Mouse (Mus musculus): ENCODE results near the gene Agmat.
"Not testable (repeated sequence)": the region's sequence is repeated elsewhere in the genome, so short reads cannot be mapped to it uniquely, and the experiment has no call there.

Gene Agmat

GRCm38 (mm10) chr4:141771823-141772222 lies 25.4 kb downstream of the Agmat start:
- DNase-seq (ENCODE audit: extremely low spot score, low read depth, low spot score) = no peak

DNA sequence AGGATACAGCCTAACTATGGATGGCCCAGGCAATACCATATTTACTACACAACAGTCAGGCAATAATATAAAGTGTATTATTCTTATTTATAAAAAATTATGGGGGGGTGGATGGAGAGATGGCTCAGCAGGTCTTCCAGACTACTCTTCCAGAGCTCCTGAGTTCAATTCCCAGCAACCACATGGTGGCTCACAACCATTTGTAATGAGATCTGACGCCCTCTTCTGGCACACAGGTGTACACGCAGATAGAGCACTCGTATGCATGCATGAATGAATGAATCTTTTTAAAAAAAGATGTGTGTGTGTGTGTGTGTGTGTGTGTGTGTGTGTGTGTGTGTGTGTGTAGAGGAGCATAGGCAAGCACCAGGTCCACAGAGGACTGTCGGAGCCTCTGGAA lies 26.5 kb downstream of the Agmat start:
- DNase-seq (ENCODE audit: extremely low spot score, low read depth, low spot score) = not testable (repeated sequence)

DNA sequence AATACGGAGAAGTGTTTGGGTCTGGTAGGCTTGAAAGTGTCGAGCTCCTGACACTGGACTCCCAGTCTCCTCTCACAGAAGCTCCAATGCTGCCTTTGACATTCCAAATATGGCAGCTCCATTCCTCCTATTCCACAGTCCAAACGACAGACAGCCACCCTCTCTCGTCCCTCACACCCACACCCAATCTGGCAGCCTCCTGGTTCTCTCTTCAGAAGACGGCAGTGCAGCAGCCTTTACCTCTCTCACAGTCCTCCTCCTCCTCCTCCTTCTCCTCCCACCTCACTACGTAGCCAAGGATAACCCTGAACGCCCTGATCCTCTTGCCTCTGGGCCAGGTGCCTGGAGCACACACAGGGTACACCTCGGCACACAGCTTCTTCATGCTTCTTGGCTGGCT lies 33.4 kb downstream of the Agmat start:
- DNase-seq (ENCODE audit: extremely low spot score, low read depth, low spot score) = no peak

GRCm38 (mm10) chr4:141781201-141781985 lies 34.9 kb downstream of the Agmat start:
- DNase-seq (ENCODE audit: extremely low spot score, low read depth, low spot score) = no peak

- DNase-seq (ENCODE audit: extremely low spot score, low read depth, low spot score) = no peak
These were observed 38.4 kb downstream of the Agmat start for GRCm38 (mm10) chr4:141784835-141785234.

DNA sequence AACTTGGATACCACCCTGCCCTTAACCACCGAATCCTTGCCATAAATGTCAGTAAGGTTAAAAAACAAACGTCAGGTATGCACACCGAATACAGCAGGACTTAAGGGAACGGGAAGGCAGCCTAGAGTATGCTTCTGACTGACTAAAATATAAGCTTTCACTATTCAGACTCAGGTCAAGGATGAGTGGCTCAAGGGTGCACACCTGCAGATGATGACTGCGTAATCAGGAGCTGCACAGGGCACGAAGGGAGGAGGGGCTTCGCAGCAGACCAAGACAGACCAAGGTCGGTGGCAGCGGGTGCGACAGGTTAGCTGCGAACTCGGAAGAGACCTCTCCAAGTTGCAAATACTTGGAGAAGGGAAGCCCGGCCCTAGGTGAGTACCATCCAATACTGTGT lies 39.7 kb downstream of the Agmat start:
- DNase-seq (ENCODE audit: extremely low spot score, low read depth, low spot score) = no peak

GRCm38 (mm10) chr4:141787046-141787445 lies 40.6 kb downstream of the Agmat start:
- DNase-seq (ENCODE audit: extremely low spot score, low read depth, low spot score) = no peak

DNA sequence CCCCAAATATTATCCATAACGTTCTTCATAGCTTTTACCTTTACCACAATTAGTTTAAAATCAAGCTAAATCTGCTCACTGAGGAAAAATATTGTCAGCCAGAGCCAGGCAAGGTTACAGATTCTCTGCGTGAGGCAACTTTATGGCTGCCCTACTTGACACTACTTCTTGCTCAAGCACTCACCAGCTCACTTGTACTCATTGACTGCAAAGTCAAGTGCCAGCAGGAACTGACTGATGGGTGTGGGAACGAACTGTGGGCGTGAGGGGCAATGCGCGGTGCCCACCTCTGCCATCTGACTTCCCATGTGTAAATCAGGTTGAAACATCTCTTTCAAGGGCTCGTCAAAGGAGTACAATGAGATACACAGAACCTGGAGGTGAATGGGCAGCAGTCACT lies 41.0 kb downstream of the Agmat start:
- DNase-seq (ENCODE audit: extremely low spot score, low read depth, low spot score) = no peak

GRCm38 (mm10) chr4:141789564-141790218 lies 43.2 kb downstream of the Agmat start:
- no peak for DNase-seq (ENCODE audit: extremely low spot score, low read depth, low spot score)

DNA sequence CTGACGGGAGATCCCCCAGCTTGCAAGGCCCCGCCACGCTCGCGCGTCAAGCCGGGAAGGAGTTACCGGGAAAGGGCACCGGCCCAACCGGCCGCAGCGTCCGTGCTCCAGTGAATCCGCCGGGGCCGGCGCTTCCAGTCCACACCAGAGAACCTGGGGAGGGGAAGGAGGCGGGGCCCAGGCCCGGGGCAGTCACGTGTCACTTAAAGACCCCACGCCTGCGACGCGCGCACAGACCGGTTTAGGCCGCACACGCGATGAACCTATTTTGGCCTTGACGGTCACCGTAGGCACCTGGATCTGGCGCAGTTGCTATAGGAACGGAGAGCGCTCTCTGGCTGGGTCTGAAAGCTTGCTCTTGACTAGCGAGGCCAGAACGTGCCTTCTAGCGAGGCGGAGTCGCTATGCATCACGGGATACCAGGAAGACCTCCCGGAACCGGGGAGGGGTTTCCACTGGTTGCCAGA lies 44.1 kb downstream of the Agmat start, which contains the start of gene Dnajc16:
Gene Dnajc16 (minus strand): TSS at position 408 of the 467 bp plus-strand sequence.
- peak; percentile 98 for DNase-seq (ENCODE audit: extremely low spot score, low read depth, low spot score)

DNA sequence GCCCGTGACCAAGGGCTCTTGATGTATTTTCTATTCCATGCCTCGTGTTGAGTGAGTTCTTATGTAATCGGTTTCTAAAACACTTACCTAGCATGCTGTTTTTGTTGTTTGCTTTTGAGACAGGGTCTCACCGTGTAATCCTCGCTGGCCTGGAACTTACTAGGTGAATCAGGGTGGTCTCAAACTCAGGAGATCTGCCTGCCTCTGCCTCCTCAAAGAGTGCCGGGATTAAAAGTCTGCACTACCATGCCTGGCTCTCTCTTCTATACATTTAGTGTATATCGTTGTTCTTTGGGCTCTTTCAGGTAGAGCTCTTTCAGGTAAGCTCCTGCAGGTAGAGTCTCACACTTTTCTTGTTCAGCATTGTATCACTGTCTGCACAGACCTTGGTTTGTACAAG lies 45.0 kb downstream of the Agmat start:
- DNase-seq (ENCODE audit: extremely low spot score, low read depth, low spot score) = no peak

DNA sequence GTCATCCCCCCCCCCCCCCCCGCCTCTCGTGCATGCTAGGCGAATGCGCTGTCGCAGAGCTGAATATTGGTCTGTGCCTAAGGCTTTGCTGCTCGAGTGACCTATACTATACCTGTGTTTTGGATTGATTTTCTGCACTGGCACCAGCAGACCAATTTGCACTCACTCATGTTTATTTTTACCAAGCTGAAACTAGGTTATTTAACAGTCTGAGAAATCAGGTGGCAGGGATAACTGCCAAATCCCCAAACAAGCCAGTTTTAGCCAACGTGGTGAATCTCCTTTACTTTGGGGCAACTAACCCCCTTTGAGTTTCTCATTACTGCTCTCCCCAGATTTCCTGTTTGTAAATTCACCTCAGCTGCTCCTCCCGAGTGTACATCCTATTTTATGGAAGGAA lies 45.5 kb downstream of the Agmat start:
- no peak for DNase-seq (ENCODE audit: extremely low spot score, low read depth, low spot score)

DNA sequence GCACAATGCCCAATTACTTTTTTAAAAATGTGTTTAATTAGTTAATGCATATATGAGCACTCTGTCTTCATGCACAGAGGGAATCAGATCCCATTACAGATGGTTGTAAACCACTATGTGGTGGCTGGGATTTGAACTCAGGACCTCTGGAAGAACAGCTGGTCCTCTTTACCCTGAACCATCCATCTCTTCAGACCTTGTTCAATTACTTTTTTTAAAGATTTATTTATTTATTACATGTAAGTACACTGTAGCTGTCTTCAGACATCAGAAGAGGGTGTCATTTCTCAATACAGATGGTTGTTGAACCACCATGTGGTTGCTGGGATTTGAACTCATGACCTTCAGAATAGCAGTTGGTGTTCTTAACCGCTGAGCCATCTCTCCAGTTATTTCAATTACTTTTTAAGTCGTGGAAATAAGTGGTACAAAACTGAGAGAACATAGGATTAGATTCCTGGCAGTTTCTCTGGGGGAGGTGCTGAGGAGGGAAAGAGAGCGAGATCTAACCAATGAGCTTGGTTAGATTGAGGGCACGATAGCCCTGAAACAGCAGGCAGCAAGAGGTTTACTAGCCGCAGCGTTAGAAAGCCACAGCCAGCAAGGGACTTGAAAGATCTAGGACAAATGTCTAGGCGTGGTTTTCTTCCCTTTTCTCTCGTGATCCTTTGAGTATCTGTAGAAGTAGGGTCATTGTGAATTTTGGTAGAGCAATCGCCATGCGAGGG lies 46.2 kb downstream of the Agmat start:
- DNase-seq (ENCODE audit: extremely low spot score, low read depth, low spot score) = no peak

DNA sequence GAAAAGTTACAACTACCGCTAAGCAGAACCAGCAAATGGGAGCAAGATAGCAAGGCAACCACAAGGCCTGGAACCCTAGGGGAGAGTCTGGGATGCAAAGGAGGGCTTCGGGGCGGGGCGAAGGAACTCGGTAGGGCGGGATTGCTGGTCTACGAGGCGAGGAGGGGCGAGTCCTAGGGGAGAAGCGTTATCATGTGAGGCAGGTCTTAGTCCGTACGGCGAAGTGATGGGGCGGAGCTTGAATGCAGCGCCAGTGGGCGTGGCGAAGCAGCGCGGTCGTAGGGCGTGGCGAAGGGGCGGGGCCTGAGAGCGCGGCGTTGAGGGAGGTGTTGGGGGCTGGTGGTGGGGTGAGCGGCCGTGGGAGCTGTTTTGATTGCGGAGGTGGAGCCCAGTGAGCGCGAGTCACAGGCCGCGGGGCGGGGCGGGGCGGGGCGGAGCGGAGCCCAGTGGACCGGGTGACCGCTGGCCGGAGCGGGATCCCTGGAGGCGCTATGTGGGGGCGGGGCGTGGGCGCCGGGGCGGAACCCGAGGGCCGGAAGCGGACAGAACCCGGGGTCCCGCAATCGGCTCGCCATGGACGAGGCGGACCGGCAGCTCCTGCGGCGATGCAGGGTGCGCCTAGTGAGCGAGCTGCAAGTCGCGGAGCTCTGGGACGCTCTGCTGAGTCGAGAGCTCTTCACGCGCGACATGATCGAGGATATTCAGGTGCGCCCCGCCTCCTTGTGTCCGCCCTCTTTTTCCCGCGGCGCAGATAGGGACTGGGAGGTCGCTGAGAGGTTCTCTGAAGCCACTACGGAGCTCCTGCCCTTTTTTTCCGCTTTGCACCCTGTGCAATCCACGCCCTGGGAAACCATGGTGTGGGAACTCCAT lies 47.0 kb downstream of the Agmat start, which contains the start of gene Casp9:
Gene Casp9 (plus strand): TSS at position 331 of the 870 bp plus-strand sequence.
- DNase-seq (ENCODE audit: extremely low spot score, low read depth, low spot score) = peak; percentile 87

DNA sequence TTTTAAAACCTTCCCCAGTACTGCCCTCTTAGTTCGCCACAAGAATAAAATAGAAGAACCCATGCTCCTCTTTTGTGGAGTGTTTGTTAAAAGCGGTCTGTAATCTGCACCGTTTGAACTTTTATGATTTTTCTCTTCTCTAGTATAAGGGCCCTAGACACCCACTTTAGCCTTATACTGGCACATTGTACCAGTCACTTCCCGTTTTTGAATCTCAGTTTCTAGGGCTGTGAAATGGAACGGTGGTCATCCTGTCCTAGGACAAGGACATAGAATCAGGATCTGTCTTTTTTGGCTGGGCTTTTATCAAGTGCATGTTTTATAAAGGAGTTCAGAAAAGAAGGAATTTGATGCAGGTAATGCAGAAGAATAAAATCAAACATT lies 47.7 kb downstream of the Agmat start:
- no peak for DNase-seq (ENCODE audit: extremely low spot score, low read depth, low spot score)

DNA sequence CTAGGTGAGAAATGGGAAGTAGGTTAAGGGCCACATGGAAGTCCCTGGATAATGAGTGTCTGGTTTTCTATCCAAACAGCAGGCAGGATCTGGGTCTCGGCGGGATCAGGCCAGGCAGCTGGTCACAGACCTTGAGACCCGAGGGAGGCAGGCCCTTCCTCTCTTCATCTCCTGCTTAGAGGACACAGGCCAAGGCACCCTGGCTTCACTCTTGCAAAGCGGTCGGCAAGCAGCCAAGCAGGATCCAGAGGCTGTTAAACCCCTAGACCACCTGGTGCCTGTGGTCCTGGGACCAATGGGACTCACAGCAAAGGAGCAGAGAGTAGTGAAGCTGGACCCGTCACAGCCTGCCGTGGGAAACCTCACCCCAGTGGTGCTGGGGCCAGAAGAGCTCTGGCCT lies 49.9 kb downstream of the Agmat start:
- DNase-seq (ENCODE audit: extremely low spot score, low read depth, low spot score) = no peak

DNA sequence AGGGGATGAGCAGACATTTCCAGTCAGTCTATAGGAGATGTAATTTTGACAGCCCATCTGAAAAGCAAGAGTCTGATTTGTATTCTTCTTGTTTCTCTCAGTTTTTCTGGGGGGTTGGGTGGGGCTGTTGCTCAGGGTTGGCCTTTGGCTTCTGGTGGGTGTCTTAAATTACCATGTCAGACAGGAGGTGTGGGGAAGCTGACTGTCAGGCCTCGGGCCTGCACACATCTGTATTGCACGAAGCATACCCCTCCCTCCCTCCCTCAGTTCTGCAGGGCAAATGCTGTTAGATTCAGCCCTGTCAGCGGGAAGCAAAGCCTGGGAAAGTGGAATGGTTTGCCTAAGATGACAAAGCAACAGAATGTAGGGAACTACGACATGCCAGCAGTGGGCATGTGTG lies 50.5 kb downstream of the Agmat start:
- no peak for DNase-seq (ENCODE audit: extremely low spot score, low read depth, low spot score)

GRCm38 (mm10) chr4:141797545-141797944 lies 51.1 kb downstream of the Agmat start:
- no peak for DNase-seq (ENCODE audit: extremely low spot score, low read depth, low spot score)

DNA sequence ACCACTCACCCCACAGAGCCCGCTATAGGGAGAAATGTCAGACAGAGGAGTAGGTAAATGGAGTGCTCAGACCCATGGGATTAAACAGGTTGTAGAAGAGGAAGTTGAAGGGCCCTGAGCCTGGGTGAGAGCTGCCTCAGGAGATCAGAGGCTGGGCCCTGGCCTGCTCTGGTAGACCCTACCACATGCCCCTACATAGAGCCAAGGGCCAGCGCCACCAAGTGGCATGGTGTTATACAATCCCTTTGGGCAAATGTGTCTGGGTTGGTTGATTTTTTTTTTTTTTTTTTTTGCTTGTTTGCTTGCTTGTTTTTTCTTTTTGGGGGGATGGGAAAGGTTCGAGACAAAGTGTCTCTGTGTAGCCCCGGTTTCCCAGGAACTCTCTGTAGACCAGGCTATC lies 57.6 kb downstream of the Agmat start:
- DNase-seq (ENCODE audit: extremely low spot score, low read depth, low spot score) = no peak

DNA sequence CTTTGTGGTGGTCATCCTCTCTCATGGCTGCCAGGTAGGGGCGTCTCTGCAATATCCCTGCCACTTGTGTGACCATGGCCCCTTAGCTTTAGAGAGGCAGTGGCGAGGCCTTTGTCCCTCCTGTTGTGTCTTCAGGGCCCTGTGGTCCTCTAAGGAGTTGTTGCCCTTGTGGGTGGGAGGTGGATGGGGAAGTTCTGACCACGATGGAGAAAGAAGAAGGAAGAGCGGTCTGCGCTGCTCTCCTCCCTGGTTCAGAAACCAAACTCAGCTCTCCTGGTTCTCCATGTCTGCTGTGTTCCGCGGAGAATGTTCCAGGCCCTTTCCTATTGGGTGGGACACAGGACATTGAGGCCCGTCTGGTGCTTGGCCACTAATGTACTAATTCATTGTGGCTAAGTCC lies 59.4 kb downstream of the Agmat start:
- DNase-seq (ENCODE audit: extremely low spot score, low read depth, low spot score) = no peak

All from hindlimb bud, embryonic 11.5 days (tissue).